Mouse (Mus musculus) regulatory T cell (primary cell): ENCODE measurements around the gene Ick.

ENCODE experiments used
- in situ Hi-C: fragments of 300-600 bp; cut with MboI, MseI; formaldehyde crosslinking; loops from one replicate; pipeline ENCODE4 v1.15.1; 2025; ENCODE audit warnings: high pct_unique_total_duplicates

The Ick gene

DNA sequence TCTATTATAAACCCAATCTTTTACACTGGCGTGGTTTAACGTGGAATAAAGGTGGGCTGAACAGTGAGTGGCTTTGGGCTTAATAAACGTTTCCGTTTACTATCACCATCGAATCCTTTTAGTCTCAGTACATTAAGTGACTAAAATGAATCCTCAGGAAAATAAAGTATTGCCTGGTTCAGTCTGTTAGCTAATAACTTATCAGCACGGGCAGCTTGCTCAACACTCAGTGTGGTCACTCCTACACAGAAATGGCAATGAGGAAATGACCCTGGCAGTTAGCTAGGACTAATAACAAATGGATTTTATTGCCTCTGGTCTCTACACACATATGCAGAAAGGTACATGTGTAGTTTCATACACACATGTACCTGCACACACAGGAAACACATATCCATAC is 4.0 kb upstream of the Ick start:
- in situ Hi-C loops = loop anchor here (5.0 kb wide), 1 partner anchor 72 kb away; no protein-coding TSS in a partner anchor

- in situ Hi-C loops = loop anchor here (5.0 kb wide), 1 partner anchor 72 kb away; no protein-coding TSS in a partner anchor
These were observed 3.5 kb upstream of the Ick start for GRCm38 (mm10) chr9:78105501-78105932.

DNA sequence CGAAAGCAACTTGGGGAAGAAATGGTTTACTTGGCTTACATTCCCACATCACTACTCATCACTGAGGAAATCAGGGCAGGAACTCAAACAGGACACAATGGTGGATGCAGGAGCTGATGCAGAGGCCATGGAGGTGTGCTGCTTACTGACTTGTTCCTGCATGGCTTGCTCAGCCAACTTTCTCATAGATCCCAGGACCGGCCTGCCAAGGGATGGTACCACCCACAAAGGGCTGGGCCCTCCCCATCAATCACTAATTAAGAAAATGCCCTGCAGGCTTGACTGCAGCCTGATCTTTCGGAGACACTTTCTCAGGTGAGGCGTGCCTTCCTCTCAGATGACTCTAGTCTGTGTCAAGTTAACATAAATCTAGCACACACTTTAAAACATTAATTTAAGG is 2.2 kb upstream of the Ick start:
- in situ Hi-C loops = loop anchor here (5.0 kb wide), 1 partner anchor 70 kb away; no protein-coding TSS in a partner anchor

GRCm38 (mm10) chr9:78107582-78107911 is 1.4 kb upstream of the Ick start:
- in situ Hi-C loops = loop anchor here (5.0 kb wide), 1 partner anchor 70 kb away; no protein-coding TSS in a partner anchor

- in situ Hi-C loops = loop anchor here (5.0 kb wide), 1 partner anchor 69 kb away; no protein-coding TSS in a partner anchor
These were observed 838 bp upstream of the Ick start for GRCm38 (mm10) chr9:78107912-78108795.

GRCm38 (mm10) chr9:78109656-78110055 is 664 bp downstream of the Ick start:
- in situ Hi-C loops = loop anchor here (5.0 kb wide), 1 partner anchor 68 kb away; no protein-coding TSS in a partner anchor

- in situ Hi-C loops = no loop called here
These were observed 2.5 kb downstream of the Ick start for GRCm38 (mm10) chr9:78111456-78111855.

DNA sequence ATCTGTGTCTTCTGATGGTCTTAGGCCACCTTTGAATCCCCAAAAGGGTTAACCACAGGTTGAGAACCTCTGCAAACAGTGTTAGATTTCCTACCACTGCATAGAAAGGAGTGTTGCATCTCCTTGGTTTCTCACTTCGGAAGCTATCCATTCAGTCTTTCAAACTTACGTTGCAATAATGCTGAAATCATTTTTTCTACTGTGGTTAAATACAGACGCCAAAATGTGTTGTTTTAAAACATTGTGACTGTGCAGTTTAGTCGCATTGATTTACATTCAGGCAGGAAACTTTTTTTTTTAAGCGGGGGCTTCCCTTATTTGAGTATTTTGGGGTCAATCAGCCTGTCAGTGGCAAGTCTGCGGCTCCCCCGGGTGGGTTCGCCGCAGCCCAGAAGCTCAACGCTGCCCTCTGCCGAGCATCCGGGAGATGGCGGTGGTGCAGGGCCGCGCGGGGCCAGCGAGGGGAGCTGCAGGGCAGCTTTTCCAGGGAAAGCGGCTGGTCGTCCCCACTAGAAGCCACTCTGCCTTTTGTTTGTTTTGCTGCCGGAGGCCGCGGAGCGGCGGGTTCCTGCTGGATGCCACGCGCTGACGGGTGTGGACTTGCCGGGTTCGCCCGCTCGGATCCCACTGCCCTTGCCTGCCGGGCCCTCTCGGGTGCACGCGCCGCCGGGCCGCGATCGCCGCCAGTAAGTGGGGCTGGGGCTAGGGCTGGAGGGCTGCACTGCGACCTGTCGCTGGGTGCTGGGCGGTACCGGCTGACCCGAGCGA is 4.0 kb downstream of the Ick start:
- in situ Hi-C loops = no loop called here

DNA sequence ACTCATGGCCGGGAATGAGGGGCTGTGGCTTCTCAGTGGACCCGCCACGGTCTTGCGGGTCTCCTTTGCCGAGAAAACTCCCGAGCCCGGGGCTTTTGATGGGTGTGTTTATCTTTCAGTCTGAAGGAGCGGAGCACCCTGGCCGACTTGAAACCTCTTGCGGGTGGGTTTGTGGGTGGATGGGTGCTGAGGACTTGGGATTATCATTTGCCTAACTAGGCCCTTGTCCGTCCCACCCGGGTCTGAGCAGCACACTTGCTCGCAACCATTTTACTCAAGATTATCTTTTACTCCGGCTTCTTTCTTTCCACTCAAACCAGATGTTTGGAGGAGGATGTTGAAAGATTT is 4.5 kb downstream of the Ick start:
- in situ Hi-C loops = no loop called here

DNA sequence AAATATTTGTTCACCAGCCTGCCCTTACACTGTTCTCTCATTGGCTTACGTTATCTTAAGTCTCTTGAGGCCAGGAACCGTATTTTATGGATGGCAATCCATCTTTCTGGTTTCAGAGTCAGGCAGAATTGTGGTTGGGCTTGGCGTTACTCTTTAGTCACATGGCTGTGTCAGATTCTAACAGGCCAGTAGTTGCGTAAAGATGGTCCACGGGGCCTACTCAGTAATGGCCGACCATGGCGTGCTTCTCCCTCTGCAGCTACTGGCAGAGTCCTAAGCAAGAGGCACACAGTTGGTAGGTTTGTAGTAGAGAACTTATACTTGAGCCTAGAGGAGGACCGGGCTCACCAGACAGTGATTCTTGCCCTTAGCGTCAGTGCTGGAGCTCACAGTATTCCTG is 6.8 kb downstream of the Ick start:
- in situ Hi-C loops = no loop called here

- in situ Hi-C loops = no loop called here
These were observed 8.7 kb downstream of the Ick start for GRCm38 (mm10) chr9:78117690-78118089.

- in situ Hi-C loops = no loop called here
These were observed 12.4 kb downstream of the Ick start for GRCm38 (mm10) chr9:78121358-78121757.

- in situ Hi-C loops = no loop called here
These were observed 13.0 kb downstream of the Ick start for GRCm38 (mm10) chr9:78121985-78122384.

DNA sequence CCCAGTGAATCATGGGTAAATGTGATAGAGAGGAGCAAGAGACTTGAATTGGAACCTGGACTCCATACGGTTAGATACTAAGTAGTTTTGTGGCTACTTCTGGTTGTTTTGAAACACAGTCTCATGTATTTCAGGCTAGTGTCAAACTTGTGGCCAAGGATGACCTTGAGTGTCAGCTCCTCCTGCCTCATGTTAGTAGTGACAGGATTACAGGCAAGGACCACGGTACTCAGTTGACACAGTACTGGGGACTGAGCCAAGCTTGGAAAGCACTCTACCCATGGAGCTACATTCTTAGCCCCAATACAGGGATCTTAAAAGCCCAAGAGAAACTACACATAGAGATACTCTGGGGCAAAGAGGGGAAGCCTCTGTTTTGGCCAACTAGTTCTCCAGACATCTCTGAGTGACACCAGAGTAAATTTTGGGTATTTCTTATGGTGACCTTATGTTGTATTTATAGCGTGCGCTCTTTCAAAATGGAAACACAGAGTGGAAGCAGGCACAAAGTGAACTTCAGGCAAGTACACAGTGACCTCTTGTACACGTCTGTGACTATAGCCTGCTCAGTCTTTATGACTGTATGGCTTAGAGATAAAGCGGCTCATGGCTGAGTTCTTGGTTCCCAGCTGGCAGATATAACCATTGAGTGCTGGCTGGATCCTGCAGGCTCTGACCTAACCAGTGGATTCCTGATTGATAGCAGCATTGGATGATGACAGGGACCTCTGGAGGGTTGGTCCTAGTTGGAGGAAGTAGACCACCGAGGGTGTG is 14.1 kb downstream of the Ick start:
- in situ Hi-C loops = no loop called here

- in situ Hi-C loops = no loop called here
These were observed 15.3 kb downstream of the Ick start for GRCm38 (mm10) chr9:78124297-78124696.

GRCm38 (mm10) chr9:78126007-78126406 is 17.0 kb downstream of the Ick start:
- in situ Hi-C loops = no loop called here

DNA sequence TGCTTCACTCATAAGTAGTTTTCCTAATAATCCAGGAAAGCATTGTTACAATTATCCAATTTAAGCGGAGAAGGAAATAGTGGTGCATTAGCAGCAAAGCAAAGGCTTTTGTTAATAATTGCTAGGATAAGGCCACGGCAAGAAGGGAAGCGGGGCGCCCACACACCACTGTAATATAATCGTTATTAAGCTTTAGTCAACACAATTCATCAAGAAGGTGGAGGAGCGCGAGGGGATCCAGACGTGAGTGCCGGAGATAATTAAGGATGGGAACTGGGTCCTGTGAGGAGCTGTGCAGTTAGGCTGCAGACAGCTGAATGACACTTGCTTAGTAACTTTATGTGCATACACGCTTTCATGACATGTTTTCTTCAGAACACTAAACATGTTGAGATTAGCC is 17.7 kb downstream of the Ick start:
- in situ Hi-C loops = no loop called here

- in situ Hi-C loops = no loop called here
These were observed 26.7 kb downstream of the Ick start for GRCm38 (mm10) chr9:78135658-78136057.

DNA sequence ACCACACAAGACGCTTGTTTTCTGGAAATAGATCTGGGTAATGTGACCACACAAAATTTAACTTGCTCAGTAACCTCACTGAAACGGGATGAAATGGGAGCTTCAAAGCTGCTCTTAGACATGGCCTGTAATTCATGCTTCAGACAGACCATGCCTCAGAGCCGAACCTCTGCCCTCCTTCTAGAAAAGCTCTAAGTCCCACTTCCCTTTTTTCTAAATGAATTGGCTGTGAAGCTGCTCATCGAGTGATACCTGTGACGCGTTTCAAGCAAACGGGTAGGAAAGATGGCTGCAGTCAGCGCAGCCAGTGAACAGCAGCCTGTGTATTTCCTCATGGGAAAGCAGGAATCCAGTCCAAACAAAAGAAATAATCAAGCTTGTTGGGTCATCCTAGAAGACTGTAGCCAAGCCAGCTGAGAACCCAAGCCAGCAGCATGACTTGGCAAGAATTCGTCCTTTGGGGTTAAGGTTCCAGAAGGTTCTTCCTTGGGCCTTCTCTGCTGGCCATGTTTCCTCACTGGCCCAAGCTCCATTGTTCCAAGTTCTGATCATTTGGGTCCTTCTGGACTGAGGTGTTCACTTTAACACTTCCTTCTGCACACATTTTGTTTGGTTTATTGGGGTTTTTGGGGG is 29.2 kb downstream of the Ick start:
- in situ Hi-C loops = no loop called here

DNA sequence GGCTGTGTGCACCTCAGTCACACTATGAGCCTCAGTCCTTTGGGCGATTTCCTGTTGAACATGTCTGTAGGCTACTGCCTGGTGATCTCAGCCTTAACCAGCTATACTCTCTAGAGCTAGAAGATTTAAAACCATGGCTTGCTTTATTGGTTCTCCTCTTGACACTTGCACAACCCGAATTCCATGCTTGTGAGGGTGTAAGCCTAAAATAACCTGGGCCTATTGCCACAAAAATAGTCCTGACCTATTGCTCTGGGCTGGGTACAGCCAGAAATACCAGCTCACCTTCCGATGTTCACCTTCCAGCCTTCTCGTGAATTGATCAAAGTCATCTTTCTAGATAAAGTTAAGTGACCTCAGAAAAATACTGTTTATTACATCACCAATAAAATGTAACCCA is 30.5 kb downstream of the Ick start:
- in situ Hi-C loops = no loop called here

DNA sequence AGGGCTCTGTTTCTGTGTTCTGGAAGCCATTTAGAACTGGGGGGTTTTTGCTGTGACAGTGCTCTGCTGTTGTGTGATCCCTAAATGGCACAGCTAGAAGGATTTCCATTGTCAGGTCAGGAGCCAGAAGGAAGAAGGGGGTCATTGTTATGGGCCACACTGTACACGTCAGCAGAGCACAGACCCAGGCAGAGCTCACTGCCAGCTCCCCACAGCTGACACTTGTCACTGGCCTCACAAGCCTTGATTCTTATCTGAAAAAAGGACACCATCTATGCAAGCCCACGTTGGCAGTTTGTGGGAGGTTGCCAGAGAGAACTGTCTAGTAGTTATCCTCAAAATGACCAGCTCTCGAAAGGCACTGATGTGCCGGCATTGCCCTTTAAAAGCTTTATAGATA is 37.1 kb downstream of the Ick start:
- in situ Hi-C loops = no loop called here
